ENCODE assay signal across 14 mouse cellular contexts in genomic region chr13:12175988-12176736, GRCm38 (mm10).
DNase-seq lines count a peak whose midpoint lies in the region; ATAC-seq and TF ChIP-seq lines count a peak whose summit lies in the region.
"Had no signal": no experiment of that assay in that cellular context is flagged by ENCODE, and none has a peak within 500 bp of the region (broad histone marks: within the 10 kb centered on the region; RNA-seq: fewer than 3 reads in every experiment).

No protein-coding gene starts in this region.

- no peak for TF ChIP-seq CTCF in liver, postnatal 0 days (IDR thresholded peaks at IDR 0.05; ENCODE audit: low read depth)

- H3K4me3 ChIP-seq in heart, embryonic 12.5 days, result no peak overlapping the region
- H3K4me3 ChIP-seq in liver, postnatal 0 days (ENCODE audit: low read depth, low read length), result no peak overlapping the region
- H3K4me3 ChIP-seq in liver, embryonic 11.5 days (ENCODE audit: low read depth, low read length), result no peak overlapping the region
- H3K4me3 ChIP-seq in limb, embryonic 12.5 days (replicated peaks), result 0 out of 2 replicates have a peak overlapping the region, but pooled peaks have one; percentile 12

- H3K36me3 ChIP-seq in heart, embryonic 12.5 days, result peaks cover 5% of the 10 kb centered on the region
- no peaks in the 10 kb centered on the region for H3K36me3 ChIP-seq in liver, postnatal 0 days (replicated peaks; ENCODE audit: insufficient read depth, low read length)
- H3K36me3 ChIP-seq in liver, embryonic 11.5 days (ENCODE audit: control insufficient read depth, insufficient read depth, low read length), result no peaks in the 10 kb centered on the region
- H3K36me3 ChIP-seq in limb, embryonic 12.5 days, result no peaks in the 10 kb centered on the region

- intact Hi-C loops in heart, postnatal 10 days (cut with DNase I), result no loop called here

- ATAC-seq in heart, embryonic 12.5 days (ENCODE audit: insufficient number of reproducible peaks, low FRiP score), result no peak
- no peak for ATAC-seq in liver, postnatal 0 days
- no peak for ATAC-seq in liver, embryonic 11.5 days (replicated peaks; ENCODE audit: low FRiP score)
- ATAC-seq in limb, embryonic 12.5 days (ENCODE audit: insufficient number of reproducible peaks, insufficient read depth, low FRiP score, low TSS enrichment, low read depth), result no peak
- ATAC-seq: intestine, embryonic 16.5 days had no signal

- 38% methylated on average over 16 of the region's 16 CpGs for WGBS in heart, embryonic 12.5 days
- 43% methylated on average over 16 of the region's 16 CpGs for WGBS in liver, postnatal 0 days (ENCODE audit: insufficient replicate concordance)
- 41% methylated on average over 16 of the region's 16 CpGs for WGBS in liver, embryonic 11.5 days
- WGBS in limb, embryonic 12.5 days, result 30% methylated on average over 16 of the region's 16 CpGs

- no peak for TF ChIP-seq EP300 in liver, postnatal 0 days (IDR thresholded peaks at IDR 0.05; ENCODE audit: low read depth)

- H3K4me1 ChIP-seq in heart, embryonic 12.5 days (replicated peaks), result peaks cover 18% of the 10 kb centered on the region
- H3K4me1 ChIP-seq in liver, postnatal 0 days (ENCODE audit: insufficient read depth), result no peaks in the 10 kb centered on the region
- no peaks in the 10 kb centered on the region for H3K4me1 ChIP-seq in liver, embryonic 11.5 days (replicated peaks; ENCODE audit: control insufficient read depth, insufficient read depth, low read length)
- no peaks in the 10 kb centered on the region; the same call in 1 of the 2 replicates for H3K4me1 ChIP-seq in limb, embryonic 12.5 days (replicated peaks)

- peak overlapping the region; percentile 28 for H3K4me2 ChIP-seq in heart, embryonic 12.5 days
- 0 out of 2 replicates have a peak overlapping the region, but pooled peaks have one; percentile 26 for H3K4me2 ChIP-seq in liver, postnatal 0 days (ENCODE audit: low read depth, low read length)
- H3K4me2 ChIP-seq in liver, embryonic 11.5 days, result no peak overlapping the region; the same call in 1 of the 2 replicates
- H3K4me2 ChIP-seq in limb, embryonic 12.5 days, result peak overlapping the region; percentile 35

- H3K9me3 ChIP-seq in heart, embryonic 12.5 days (replicated peaks), result no peaks in the 10 kb centered on the region; the same call in 1 of the 2 replicates
- no peaks in the 10 kb centered on the region for H3K9me3 ChIP-seq in liver, postnatal 0 days (ENCODE audit: low read length)
- no peaks in the 10 kb centered on the region for H3K9me3 ChIP-seq in liver, embryonic 11.5 days (ENCODE audit: control insufficient read depth, low read length)
- no peaks in the 10 kb centered on the region for H3K9me3 ChIP-seq in limb, embryonic 12.5 days

- no peak overlapping the region for H3K27ac ChIP-seq in heart, embryonic 12.5 days (ENCODE audit: poor library complexity, severe bottlenecking)
- H3K27ac ChIP-seq in liver, postnatal 0 days (ENCODE audit: low read depth), result no peak overlapping the region
- H3K27ac ChIP-seq in liver, embryonic 11.5 days (ENCODE audit: low read depth, low read length), result no peak overlapping the region
- H3K27ac ChIP-seq in limb, embryonic 12.5 days, result no peak overlapping the region
- H3K27ac ChIP-seq: macrophage had no signal

- DNase-seq in heart, postnatal 10 days, result no peak
- no peak for DNase-seq in liver, postnatal 0 days
- DNase-seq in liver, embryonic 11.5 days (ENCODE audit: low spot score), result no peak
- peak; percentile 84 for DNase-seq in R1 (ENCODE audit: low read depth, low spot score)
- no peak for DNase-seq in thymus, postnatal 10 days (ENCODE audit: low spot score in 2 of 2)
- DNase-seq: adrenal gland, adult 2 months; cerebellum, adult 8-10 months; heart, adult 11 months; heart, postnatal 36 days; layer of hippocampus, adult 9-11 months had no signal

- no peak overlapping the region for H3K9ac ChIP-seq in heart, embryonic 12.5 days
- no peak overlapping the region for H3K9ac ChIP-seq in liver, postnatal 0 days (replicated peaks)
- no peak overlapping the region for H3K9ac ChIP-seq in liver, embryonic 11.5 days (ENCODE audit: low read depth, low read length)
- H3K9ac ChIP-seq in limb, embryonic 12.5 days (replicated peaks), result no peak overlapping the region

- no peaks in the 10 kb centered on the region for H3K27me3 ChIP-seq in heart, embryonic 12.5 days (replicated peaks)
- no peaks in the 10 kb centered on the region for H3K27me3 ChIP-seq in liver, postnatal 0 days (ENCODE audit: insufficient read depth, low read length)
- no peaks in the 10 kb centered on the region for H3K27me3 ChIP-seq in liver, embryonic 11.5 days (replicated peaks; ENCODE audit: control insufficient read depth, insufficient read depth, low read length)
- no peaks in the 10 kb centered on the region for H3K27me3 ChIP-seq in limb, embryonic 12.5 days
